8 mouse cellular contexts compared by ENCODE assay signal in the genomic region with DNA sequence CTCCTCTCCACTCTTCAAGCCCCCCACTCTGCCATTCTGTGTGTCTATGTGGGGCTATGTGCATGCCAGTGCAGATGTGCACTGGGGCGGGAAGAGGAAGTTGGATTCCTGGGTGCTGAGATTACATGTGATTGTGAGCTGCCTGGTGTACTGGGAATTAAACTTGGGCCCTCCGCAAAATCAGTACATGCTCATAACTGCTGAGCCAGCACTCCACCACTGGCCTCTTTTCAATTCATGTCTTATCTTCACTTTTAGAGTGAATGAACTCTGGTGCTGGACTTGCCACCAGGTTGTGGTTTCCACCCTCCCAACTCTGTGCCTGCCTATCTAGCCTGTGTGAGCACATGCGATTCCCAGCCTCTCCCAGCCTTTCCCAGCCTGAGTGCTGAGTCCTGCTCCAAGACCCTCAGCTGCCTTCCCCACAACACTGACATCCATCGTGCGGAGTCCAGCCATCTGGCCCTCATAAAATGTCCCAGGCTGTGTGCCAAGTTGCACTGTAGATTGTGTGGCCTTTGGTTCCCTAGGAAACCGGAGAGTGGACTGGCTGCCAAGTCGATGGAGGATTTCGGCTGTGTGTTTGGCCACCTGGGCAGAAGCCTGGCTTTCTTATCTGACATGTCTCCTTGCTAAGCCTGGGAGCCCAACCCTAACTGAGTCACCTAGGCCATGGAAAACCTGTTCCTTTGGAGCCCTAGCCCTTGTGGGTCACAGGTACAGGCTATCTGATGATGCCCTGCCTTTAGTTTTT. TPM values are rescaled to one million over a fixed set of nuclear protein-coding genes. Genes with fewer than 3 reads are reported as not detected.
DNase-seq lines count a peak whose midpoint lies in the region; ATAC-seq lines count a peak whose summit lies in the region.

No protein-coding gene starts in this region.

- intact Hi-C loops in left cerebral cortex, postnatal 36 days (cut with DNase I), result loop anchor here (5.0 kb wide), 1 partner anchor 36 kb away; a partner anchor contains a TSS

- no peaks in the 10 kb centered on the region for H3K36me3 ChIP-seq in intestine, embryonic 16.5 days (ENCODE audit: control insufficient read depth, insufficient read depth, low read length)
- no peaks in the 10 kb centered on the region for H3K36me3 ChIP-seq in midbrain, embryonic 15.5 days (replicated peaks)

- ATAC-seq in intestine, embryonic 16.5 days, result peak; percentile 86
- ATAC-seq in midbrain, embryonic 15.5 days (replicated peaks), result peak; percentile 90
- ATAC-seq in erythroblast, adult 5-6 weeks (replicated peaks; ENCODE audit: low FRiP score, poor library complexity, severe bottlenecking), result no peak

- H3K27ac ChIP-seq in intestine, embryonic 16.5 days (ENCODE audit: low read length), result peak overlapping the region; percentile 94
- peak overlapping the region; percentile 63 for H3K27ac ChIP-seq in midbrain, embryonic 15.5 days

- H3K4me2 ChIP-seq in intestine, embryonic 16.5 days (ENCODE audit: low read depth, low read length), result peak overlapping the region; percentile 11; the same call in 1 of the 2 replicates
- H3K4me2 ChIP-seq in midbrain, embryonic 15.5 days, result no peak overlapping the region

- WGBS in intestine, embryonic 16.5 days, result 28% methylated on average over 8 of the region's 8 CpGs
- WGBS in midbrain, embryonic 15.5 days, result 47% methylated on average over 8 of the region's 8 CpGs

- peaks cover 28% of the 10 kb centered on the region for H3K4me1 ChIP-seq in intestine, embryonic 16.5 days (ENCODE audit: control insufficient read depth, insufficient read depth, low read length)
- H3K4me1 ChIP-seq in midbrain, embryonic 15.5 days, result peaks cover 11% of the 10 kb centered on the region; the same call in 1 of the 2 replicates

- H3K9ac ChIP-seq in intestine, embryonic 16.5 days (ENCODE audit: low read depth, low read length), result 0 out of 2 replicates have a peak overlapping the region, but pooled peaks have one; percentile 13
- H3K9ac ChIP-seq in midbrain, embryonic 15.5 days, result no peak overlapping the region

- H3K4me3 ChIP-seq in intestine, embryonic 16.5 days (ENCODE audit: low read length), result no peak overlapping the region
- no peak overlapping the region for H3K4me3 ChIP-seq in midbrain, embryonic 15.5 days

- no peaks in the 10 kb centered on the region for H3K27me3 ChIP-seq in intestine, embryonic 16.5 days (replicated peaks; ENCODE audit: control insufficient read depth, insufficient read depth, low read length)
- no peaks in the 10 kb centered on the region for H3K27me3 ChIP-seq in midbrain, embryonic 15.5 days (replicated peaks)

- DNase-seq in adrenal gland, postnatal 25 days, result peak; percentile 70
- peak; percentile 65 for DNase-seq in embryo, embryonic 10.5 days (ENCODE audit: low spot score)
- DNase-seq in heart, adult 11 months, result peak; percentile 98
- peak; percentile 13 to 36 for DNase-seq in left cerebral cortex, postnatal 36 days (ENCODE audit: low spot score in 2 of 2)
- peak; percentile 69 to 82 for DNase-seq in urinary bladder, adult 18-20 months (ENCODE audit: low spot score in 2 of 2)

- no peaks in the 10 kb centered on the region for H3K9me3 ChIP-seq in intestine, embryonic 16.5 days (ENCODE audit: control insufficient read depth, low read length)
- H3K9me3 ChIP-seq in midbrain, embryonic 15.5 days, result no peaks in the 10 kb centered on the region

RNA-seq across cellular contexts. Expression of a gene that starts 36.3 kb away (rescaled TPM):
- 19.6 and 23.4 TPM in 2 replicates for total RNA-seq in adrenal gland, postnatal 25 days (2021)
- 3.9 and 4.0 TPM in 2 replicates for polyA plus RNA-seq in intestine, embryonic 16.5 days (2015; fragmentation: Nextera tagmentation; extraction: Ambion mirVana)
- 10 to 100 TPM; 29.8 to 41.9 TPM for total RNA-seq in left cerebral cortex, postnatal 36 days (2021)
- 6.5 and 6.8 TPM in 2 replicates for polyA plus RNA-seq in midbrain, embryonic 15.5 days (2015; fragmentation: Nextera tagmentation; extraction: Ambion mirVana)
- 103 and 107 TPM in 2 replicates for total RNA-seq in erythroblast, adult 5-6 weeks (2015; ENCODE audit: low replicate concordance)
- 216 and 235 TPM in 2 replicates for total RNA-seq in erythroblast, adult 5-6 weeks (2017; ENCODE audit: low replicate concordance)

Comparison
In these comparisons a context has a peak if more than half of its experiments do, and no peak if none do; other contexts are left out.
1. DNase-seq: peak in every context shown above with its lines; median percentile 98 in heart, adult 11 months; 76 in urinary bladder, adult 18-20 months; 70 in adrenal gland, postnatal 25 days; 65 in embryo, embryonic 10.5 days; 24 in left cerebral cortex, postnatal 36 days.